In genomic region chr17:56005415-56006061, GRCm38 (mm10) we compare ENCODE assay signal across 7 mouse cellular contexts. TPM values are rescaled to one million over a fixed set of nuclear protein-coding genes. Genes with fewer than 3 reads are reported as not detected.
A peak's percentile ranks its signal among the peaks of the same experiment; 100 is the strongest.
DNase-seq lines count a peak whose midpoint lies in the region; ATAC-seq lines count a peak whose summit lies in the region.

Stap2 (minus strand) TSS chr17:56005584.
Mpnd (plus strand) TSS chr17:56005711.

- ATAC-seq in limb, embryonic 13.5 days (ENCODE audit: low FRiP score, low read depth), result no peak
- ATAC-seq in stomach, embryonic 15.5 days (ENCODE audit: insufficient read depth, low FRiP score, low read depth), result no peak
- no peak for ATAC-seq in activated CD4-positive, CD25-positive, alpha-beta regulatory T cell, adult 4 months

- peaks cover 25% of the 10 kb centered on the region for H3K27me3 ChIP-seq in limb, embryonic 13.5 days
- peaks cover 4% of the 10 kb centered on the region; the same call in 1 of the 2 replicates for H3K27me3 ChIP-seq in stomach, embryonic 15.5 days (replicated peaks)

- peak within 1 kb of the TSS; percentile 11; the same call in 1 of the 2 replicates for H3K4me3 ChIP-seq in limb, embryonic 13.5 days
- peak within 1 kb of the TSS; percentile 30 for H3K4me3 ChIP-seq in stomach, embryonic 15.5 days (replicated peaks)

- no peak within 1 kb of the TSS for H3K27ac ChIP-seq in limb, embryonic 13.5 days
- peak within 1 kb of the TSS; percentile 44 for H3K27ac ChIP-seq in stomach, embryonic 15.5 days

- whole genome bisulfite sequencing in limb, embryonic 13.5 days, result 35% methylated on average over 13 of the region's 13 CpGs
- WGBS in stomach, embryonic 15.5 days, result 40% methylated on average over 13 of the region's 13 CpGs

- peak within 1 kb of the TSS; percentile 21 for H3K4me2 ChIP-seq in limb, embryonic 13.5 days (replicated peaks)
- peak within 1 kb of the TSS; percentile 43 for H3K4me2 ChIP-seq in stomach, embryonic 15.5 days

- DNase-seq in urinary bladder, postnatal 14 days (ENCODE audit: low spot score), result peak; percentile 70
- DNase-seq in urinary bladder, postnatal 10 days (ENCODE audit: low spot score), result no peak
- peak; percentile 51 to 52 for DNase-seq in cerebellum, postnatal 14 days
- DNase-seq in heart, postnatal 36 days, result peak; percentile 57 to 60

- H3K9ac ChIP-seq in limb, embryonic 13.5 days, result no peak within 1 kb of the TSS
- H3K9ac ChIP-seq in stomach, embryonic 15.5 days, result no peak within 1 kb of the TSS

- H3K4me1 ChIP-seq in limb, embryonic 13.5 days, result peaks cover 18% of the 10 kb centered on the region
- peaks cover 21% of the 10 kb centered on the region for H3K4me1 ChIP-seq in stomach, embryonic 15.5 days

- H3K36me3 ChIP-seq in limb, embryonic 13.5 days, result no peaks in the 10 kb centered on the region; the same call in 1 of the 2 replicates
- H3K36me3 ChIP-seq in stomach, embryonic 15.5 days, result no peaks in the 10 kb centered on the region

- intact Hi-C loops in heart, postnatal 36 days (cut with DNase I), result loop anchor here (5.0 kb wide), 1 partner anchor 48 kb away; the partner anchor contains the start of gene Yju2

- no peaks in the 10 kb centered on the region for H3K9me3 ChIP-seq in limb, embryonic 13.5 days
- no peaks in the 10 kb centered on the region for H3K9me3 ChIP-seq in stomach, embryonic 15.5 days

RNA-seq across cellular contexts. Expression of gene Stap2, which starts in this region (rescaled TPM):
- total RNA-seq in heart, postnatal 36 days (2021), result 10 to 100 TPM; 15.5 to 16.4 TPM
- polyA plus RNA-seq in limb, embryonic 13.5 days (2015; fragmentation: Nextera tagmentation; extraction: Ambion mirVana), result 8.1 and 9.2 TPM in 2 replicates
- polyA plus RNA-seq in stomach, embryonic 15.5 days (2015; fragmentation: Nextera tagmentation; extraction: Ambion mirVana), result 28.0 and 30.9 TPM in 2 replicates
- under 1 TPM in 1 of 2 experiments, not detected in 1; 0.54 TPM for polyA plus RNA-seq in activated CD4-positive, CD25-positive, alpha-beta regulatory T cell, adult 4 months (2017; shearing (Covaris generic))

RNA-seq across cellular contexts. Expression of gene Mpnd, which starts in this region (rescaled TPM):
- 10 to 100 TPM; 58.6 to 64.1 TPM for total RNA-seq in heart, postnatal 36 days (2021)
- 108 and 109 TPM in 2 replicates for polyA plus RNA-seq in limb, embryonic 13.5 days (2015; fragmentation: Nextera tagmentation; extraction: Ambion mirVana)
- polyA plus RNA-seq in stomach, embryonic 15.5 days (2015; fragmentation: Nextera tagmentation; extraction: Ambion mirVana), result 89.7 and 91.8 TPM in 2 replicates
- 10 to 100 TPM; 22.9 to 23.8 TPM for polyA plus RNA-seq in activated CD4-positive, CD25-positive, alpha-beta regulatory T cell, adult 4 months (2017; shearing (Covaris generic))
